Mouse (Mus musculus) liver, embryonic 12.5 days (tissue): ENCODE measurements around the gene Tdo2. TPM values are rescaled to one million over a fixed set of nuclear protein-coding genes. Genes with fewer than 3 reads are reported as not detected.

Experiments used
- ATAC-seq: fragments of 200-750 bp; cut with Nextera tagmentation; 2 replicates; pipeline ENCODE4 v1.8.0; 2017; ENCODE audit warnings: moderate number of reproducible peaks, mild to moderate bottlenecking, moderate library complexity
- H3K27ac ChIP-seq: fragments of 300-500 bp; sonication (generic); 2 replicates; pipeline ENCODE4 v1.5.1; 2016; ENCODE audit warnings: mild to moderate bottlenecking
- H3K27me3 ChIP-seq: fragments of 300-500 bp; sonication (generic); replicated peaks from 2 replicates; pipeline ENCODE4 v1.6.1; 2016; ENCODE audit warnings: mild to moderate bottlenecking, moderate library complexity
- H3K36me3 ChIP-seq: fragments of 300-500 bp; sonication (generic); 2 replicates; pipeline ENCODE4 v1.6.1; 2016; ENCODE audit warnings: mild to moderate bottlenecking, moderate library complexity
- H3K4me1 ChIP-seq: fragments of 300-500 bp; sonication (generic); 2 replicates; pipeline ENCODE4 v1.6.1; 2016
- H3K4me2 ChIP-seq: fragments of 300-500 bp; sonication (generic); 2 replicates; pipeline ENCODE4 v1.6.1; 2016; ENCODE audit warnings: mild to moderate bottlenecking, moderate library complexity
- H3K4me3 ChIP-seq: fragments of 300-500 bp; sonication (generic); 2 replicates; pipeline ENCODE4 v1.5.1; 2016; ENCODE audit warnings: mild to moderate bottlenecking, moderate library complexity
- H3K9ac ChIP-seq: fragments of 300-500 bp; sonication (generic); 2 replicates; pipeline ENCODE4 v1.6.1; 2016; ENCODE audit warnings: mild to moderate bottlenecking, moderate library complexity
- H3K9me3 ChIP-seq: fragments of 300-500 bp; sonication (generic); replicated peaks from 2 replicates; pipeline ENCODE4 v1.6.1; 2016; ENCODE audit warnings: mild to moderate bottlenecking, moderate library complexity
- WGBS: fragments of 180-500 bp; shearing (Covaris S2); methylation state at CpG from one replicate; pipeline ENCODE4 v1.1.7; 2016; ENCODE audit not compliant: insufficient replicate concordance; 5-methylcytosine and 5-hydroxymethylcytosine counted together
- polyA plus RNA-seq: library from polyadenylated mRNA; unstranded; fragments of >200 nt; fragmentation: Nextera tagmentation; extraction: Ambion mirVana; gene quantifications from 2 replicates; pipeline ENCODE4 v1.2.1, GENCODE M21; 2016

The Tdo2 gene
- polyA plus RNA-seq, 1 experiment from 2014 or later, result 0.17 TPM

DNA sequence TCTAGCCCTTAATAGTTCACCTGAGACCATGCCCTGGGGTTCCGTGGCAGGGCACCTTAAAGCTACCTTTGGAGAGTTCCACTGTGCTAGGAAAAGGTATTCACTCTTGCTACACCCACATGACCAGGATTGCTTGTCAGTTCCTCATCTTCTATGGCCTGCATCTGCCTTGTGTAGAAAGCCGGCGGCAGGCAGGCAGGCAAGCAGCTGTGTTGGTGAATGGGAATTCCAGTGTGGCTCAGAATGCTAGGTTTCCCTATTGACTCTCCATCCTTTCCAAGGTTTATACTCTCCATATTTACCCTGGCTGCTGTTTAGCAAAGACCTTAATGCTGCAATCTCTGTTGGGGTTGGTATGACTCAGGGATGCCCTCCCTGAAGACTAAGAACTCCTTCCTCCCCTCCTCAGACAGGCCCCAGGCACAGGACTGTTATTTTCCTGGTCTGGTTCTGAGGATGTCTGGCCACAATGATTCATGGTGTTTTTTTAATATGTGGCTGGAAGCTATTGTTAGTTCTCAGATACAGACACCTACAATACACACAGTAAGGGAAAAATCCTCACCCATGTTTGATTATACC, 58.6 kb downstream of the Tdo2 start:
- Histone ChIP-seq H3K36me3 (no peaks in the 10 kb centered on the region), H3K4me3 (no peak overlapping the region), H3K9ac (no peak overlapping the region), H3K27me3 (no peaks in the 10 kb centered on the region), H3K4me2 (no peak overlapping the region), H3K4me1 (no peaks in the 10 kb centered on the region), H3K9me3 (no peaks in the 10 kb centered on the region), H3K27ac (no peak overlapping the region)
- 77% methylated on average over 3 of the region's 3 CpGs for WGBS
- no peak for ATAC-seq

DNA sequence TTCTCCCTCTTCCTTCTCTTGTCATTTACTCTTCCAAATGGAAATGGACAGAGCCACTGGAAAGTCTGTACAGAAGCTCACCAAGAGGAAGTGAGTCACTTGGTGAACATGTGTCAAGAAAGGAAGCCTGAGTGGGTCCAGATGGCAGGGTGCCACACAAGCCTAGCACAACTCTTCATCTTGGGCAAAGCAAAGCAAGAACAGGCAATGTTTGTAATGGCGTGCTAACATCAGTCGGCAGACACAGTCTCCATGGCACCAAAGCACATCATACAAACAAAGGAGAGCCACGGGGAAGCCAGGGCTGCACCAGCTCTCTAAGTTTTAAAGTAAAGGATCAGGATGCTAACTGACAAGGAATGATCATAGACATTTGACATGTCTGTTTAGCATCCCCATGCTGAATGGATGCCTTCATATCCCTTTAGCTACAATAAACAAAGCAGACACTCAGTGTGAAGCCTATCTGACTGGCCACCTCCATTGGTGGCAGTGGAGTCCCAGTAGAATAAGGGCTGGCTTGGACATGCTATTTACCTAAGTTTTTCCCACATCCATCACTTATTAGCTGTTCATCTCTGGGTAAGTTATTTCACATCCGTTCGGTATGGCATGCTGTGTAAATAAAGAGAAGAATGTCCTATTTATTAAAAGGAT, 59.8 kb downstream of the Tdo2 start:
- no peak overlapping the region for H3K4me3 ChIP-seq
- 68% methylated on average over 5 of the region's 5 CpGs for WGBS
- H3K9me3 ChIP-seq, result no peaks in the 10 kb centered on the region
- H3K27me3 ChIP-seq, result no peaks in the 10 kb centered on the region
- no peaks in the 10 kb centered on the region for H3K4me1 ChIP-seq
- no peak overlapping the region for H3K9ac ChIP-seq
- no peak overlapping the region for H3K4me2 ChIP-seq
- no peak for ATAC-seq
- no peaks in the 10 kb centered on the region for H3K36me3 ChIP-seq
- no peak overlapping the region for H3K27ac ChIP-seq

DNA sequence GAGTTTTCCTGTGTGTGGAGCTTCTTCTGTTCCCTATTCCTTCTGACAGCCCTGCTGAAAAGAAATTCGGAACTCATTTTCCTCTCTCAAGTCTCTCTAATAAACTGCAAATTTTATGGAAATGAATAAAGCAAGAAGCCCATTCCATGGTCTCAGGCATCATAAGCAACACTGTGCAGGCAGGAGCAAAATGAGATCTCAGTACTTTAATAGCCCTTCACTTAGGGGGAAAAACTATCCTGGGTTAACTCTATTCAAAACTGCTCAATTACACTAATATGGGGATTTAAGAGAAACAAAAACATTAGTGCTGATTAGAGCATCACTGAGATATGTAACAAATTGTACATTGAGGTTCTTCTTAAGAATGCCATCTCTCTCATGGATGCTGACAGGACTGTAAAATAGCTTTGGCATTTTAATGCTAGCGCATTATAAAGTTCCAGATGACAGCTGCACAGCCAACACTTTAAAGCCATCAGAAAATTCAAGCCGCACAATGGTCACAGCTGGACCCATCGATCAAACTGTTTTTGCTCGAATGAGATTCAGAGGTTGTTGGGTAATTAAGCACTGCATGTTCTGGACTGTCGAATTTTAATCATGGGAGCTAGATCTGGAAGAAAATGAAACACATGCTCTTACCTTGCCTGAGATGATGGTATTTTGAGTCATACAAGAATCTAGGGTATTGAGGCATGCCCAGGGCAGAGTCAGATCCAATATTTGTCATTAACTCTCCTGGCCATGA, 65.5 kb downstream of the Tdo2 start:
- Histone ChIP-seq H3K27ac (no peak overlapping the region), H3K27me3 (no peaks in the 10 kb centered on the region), H3K9me3 (no peaks in the 10 kb centered on the region), H3K9ac (no peak overlapping the region), H3K36me3 (no peaks in the 10 kb centered on the region), H3K4me2 (no peak overlapping the region), H3K4me3 (no peak overlapping the region), H3K4me1 (no peaks in the 10 kb centered on the region)
- WGBS, result 66% methylated on average over 6 of the region's 6 CpGs
- no peak for ATAC-seq

Other genes with a start within 250 kb of the Tdo2 start
- 5.1 and 5.6 TPM in 2 replicates for gene Ctso, start 43.6 kb downstream of the Tdo2 start, polyA plus RNA-seq
- gene Asic5, start 6.1 kb upstream of the Tdo2 start, polyA plus RNA-seq, result not detected in 2 replicates
- gene Gucy1b1, start 98.5 kb upstream of the Tdo2 start, polyA plus RNA-seq, result 14.1 and 14.7 TPM in 2 replicates
- 9.8 TPM in 2 replicates for gene Gucy1a1, start 169.6 kb upstream of the Tdo2 start, polyA plus RNA-seq